Mouse (Mus musculus): Measurements from ENCODE around the gene Parp11.
A peak's percentile ranks its signal among the peaks of the same experiment; 100 is the strongest.

The Parp11 gene

DNA sequence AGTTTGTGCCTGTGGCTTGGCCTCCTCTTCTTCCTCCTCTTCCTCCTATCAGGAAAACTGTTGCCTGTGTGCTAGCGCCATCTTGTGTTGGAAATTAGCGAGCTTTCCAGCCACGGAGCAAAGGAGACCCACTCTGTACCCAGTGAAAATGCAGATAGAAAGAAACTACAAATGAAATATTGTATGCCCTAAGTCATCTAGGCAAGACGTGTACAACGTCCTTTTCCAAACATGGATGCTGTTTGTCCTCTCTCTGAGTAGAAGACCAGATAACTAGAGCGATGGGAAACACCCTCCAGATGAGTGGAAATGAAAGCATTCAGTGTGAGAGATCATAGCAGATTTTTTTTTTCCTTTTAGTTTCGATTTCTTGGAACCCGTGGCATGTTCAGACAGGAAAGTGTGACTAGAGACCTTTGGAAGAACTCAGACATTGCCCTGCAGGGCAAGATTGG, at the start of gene Parp11:
Gene Parp11, plus strand, starts transcription at position 405 of the 455 bp plus-strand sequence.
- peak; percentile 63 to 67 for DNase-seq

DNA sequence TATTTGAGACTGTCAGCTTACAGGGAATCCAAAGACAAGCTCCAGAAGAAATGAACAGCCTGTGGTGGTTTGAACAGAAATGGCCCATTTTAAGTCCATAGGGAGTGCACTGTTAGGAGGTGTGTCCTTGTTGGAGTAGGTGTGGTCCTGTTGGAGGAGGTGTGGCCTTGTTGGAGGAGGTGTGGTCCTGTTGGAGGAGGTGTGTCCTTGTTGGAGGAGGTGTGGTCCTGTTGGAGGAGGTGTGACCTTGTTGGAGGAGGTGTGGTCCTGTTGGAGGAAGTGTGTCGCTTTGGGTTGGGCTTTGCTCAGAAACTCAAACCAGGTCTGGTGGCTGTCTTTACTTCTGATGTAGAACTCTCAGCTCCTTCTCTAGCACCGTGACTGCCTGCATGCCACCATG, 48.6 kb upstream of the Parp11 start:
- peak; percentile 78 to 81 for DNase-seq

DNA sequence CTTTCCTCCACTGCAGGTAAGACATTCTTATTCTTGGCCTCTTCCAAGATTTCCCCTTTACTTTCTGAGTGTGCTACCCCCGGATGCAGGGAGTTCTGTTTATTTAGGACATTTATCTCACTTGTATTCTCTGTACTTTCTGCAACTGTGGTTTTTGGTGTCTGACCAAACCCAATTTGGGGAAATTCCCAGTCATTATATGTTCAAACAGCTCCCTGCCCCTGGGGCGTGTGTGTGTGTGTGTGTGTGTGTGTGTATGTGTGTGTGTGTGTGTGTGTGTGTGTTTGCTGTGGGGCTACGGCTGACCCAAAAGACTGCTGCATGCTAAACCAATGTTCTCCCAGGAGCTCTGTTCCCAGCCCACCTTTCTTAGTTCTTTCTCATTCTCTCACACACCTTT, 45.2 kb upstream of the Parp11 start:
- DNase-seq: peak in 1 of 2 experiments; percentile 9

DNA sequence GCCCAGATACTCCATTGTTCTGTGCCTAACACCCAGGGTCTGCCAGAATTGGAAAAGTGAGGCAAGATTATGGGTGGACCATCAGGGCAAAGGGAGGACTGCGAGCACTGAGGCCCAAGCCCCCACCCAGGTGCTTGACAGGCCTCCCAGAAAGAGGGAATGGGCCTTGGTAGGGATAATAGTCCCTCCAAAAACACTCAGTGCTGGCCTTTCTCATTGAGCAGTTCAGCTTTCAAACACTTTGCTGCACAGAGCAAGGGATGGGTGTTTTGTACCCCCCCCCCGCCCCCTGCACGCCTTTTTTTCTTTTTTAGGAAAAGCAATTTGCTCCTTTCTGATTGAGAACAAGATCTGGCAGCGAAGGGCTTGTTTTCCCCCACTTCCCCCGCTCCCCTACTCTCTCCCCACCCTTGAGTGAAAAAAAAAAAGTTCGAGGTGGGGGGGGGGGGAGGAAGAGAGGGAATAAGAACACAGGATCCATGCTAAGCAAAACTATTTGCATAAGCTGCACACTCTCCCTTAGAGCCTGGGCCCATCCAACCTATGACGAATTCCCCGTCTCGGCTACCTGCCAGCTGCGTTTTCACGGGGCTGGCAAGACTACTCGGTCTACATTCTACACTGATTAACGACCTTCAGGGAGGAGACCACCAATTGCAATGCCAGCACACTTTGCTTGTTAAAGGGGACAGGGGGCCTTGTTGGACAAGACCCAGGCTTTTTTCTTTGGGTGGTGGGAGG, 42.4 kb upstream of the Parp11 start:
- DNase-seq: no peak

DNA sequence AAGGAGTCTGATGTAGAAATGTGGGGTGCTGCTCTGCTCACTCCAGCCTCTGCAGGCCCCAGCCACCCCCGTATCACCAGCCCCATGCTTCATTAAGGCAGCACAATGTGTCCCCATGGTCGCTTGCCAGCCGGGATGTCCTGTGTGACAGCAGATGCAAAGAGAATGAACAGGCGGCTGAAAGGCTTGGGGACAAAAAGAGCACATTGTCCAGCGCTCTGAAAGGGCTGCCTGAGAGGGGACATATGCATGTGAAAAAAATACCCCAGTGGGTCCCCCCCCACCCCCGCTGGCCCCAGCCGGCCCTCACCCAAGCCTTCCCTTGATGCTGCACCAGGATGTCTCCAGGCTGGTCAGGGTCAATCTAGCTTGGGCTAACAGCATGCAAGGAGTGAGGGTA, 41.0 kb upstream of the Parp11 start:
- DNase-seq: no peak

DNA sequence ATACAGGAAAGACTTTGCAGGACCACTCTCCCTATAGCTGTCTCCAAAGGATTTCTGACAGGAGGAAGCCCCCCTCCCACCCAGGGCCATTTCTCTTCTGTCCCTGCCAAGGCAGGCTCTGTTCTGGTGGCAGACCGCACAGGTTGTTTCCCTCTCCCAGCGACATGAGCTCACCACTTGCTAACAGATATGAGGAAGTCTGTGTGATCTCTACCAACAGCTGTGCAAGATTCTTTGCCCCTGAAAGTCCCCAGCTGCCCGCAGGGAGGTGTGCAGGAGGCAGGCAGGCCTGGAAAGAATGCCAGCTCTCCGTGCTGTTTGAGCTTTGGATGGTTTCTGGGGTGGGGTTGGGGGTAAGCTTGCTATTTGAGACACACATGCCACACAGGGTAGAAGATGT, 38.9 kb upstream of the Parp11 start:
- DNase-seq: no peak

DNA sequence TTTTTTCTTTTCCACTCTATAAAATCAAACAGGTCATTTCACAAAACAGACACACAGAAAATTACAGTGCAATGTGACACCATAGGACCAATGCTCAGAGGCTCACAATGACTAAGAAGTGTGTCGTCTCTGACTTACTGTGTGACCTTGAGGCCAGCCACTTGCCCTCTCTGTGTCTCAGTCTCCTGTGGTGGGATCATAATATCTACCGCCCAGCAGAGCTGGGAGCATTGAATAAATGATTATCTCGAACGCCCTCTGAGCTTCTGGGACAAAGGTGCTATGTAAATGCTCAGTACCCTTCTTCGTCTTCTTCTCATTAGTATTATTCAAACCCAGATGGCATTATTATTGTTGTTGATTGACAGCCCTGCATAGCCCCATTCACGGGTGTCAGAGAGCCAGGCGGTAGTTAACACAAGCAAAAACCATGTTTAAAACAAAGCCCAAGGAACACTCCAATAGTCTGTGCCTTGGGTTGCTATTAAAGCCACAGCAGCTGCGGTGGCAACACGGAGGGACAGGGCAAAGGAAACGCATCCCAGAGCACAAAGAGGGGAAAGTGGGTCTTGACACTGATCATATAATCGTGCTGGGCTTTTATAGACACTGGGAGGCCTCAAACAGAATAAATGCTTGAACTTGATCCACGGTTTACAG, 29.0 kb upstream of the Parp11 start:
- no peak for DNase-seq

DNA sequence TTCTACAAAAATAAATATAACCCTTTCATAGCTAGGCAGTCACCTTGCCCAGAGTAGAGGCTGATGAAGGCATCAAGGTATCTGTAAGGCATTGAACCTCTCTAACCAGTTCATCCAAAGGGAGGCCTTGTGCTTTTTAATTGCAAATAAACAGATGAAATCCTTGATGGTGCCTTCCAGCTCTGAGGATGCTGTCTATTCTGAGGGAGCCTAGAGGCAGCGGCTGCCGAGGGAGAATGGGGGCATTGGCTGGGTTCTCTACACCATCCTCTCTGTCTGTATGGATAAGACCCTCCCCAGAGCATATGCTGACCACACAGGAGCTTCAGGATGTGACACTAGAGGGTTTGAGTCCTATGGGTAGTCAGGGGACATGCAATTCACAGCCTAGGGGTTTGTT, 28.3 kb upstream of the Parp11 start:
- DNase-seq: no peak

DNA sequence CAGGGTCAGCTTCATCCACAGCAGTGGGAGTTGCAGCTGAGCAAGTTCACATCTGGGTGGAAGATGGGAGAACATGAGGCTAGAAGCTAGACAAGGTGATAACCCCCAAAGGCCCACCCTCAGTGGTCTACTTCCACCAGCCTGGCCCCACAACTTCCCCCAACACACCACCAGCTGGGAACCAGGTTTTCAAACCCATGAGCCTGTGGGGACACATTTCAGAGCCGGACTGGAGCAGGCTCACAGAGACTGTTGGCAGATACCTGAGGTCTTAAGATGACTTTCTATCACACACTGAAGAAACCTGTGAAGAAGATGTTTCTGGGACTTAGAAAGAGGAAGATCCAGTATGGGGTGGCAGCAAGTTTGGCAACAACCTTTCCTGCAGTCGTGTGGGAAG, 26.5 kb upstream of the Parp11 start:
- no peak for DNase-seq

DNA sequence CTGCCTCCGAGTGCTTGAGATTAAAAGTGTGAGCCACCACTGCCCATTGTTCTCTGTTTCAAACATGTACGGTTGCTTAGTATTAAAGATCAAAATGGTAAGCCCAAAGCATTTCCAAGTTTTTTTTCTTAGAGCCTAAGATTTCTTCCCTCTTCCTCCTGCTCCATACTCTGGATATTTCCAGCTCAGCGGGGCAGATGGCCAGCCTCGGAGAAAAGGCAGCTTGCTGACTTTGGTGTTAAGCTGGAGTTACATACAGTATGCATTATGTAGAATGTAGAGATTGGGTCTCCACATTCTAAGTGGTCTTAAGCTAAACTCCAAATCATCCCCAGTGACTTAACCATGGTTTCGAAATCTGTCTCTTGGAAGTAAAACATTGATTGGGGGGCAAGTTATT, 21.5 kb upstream of the Parp11 start:
- no peak for DNase-seq

DNA sequence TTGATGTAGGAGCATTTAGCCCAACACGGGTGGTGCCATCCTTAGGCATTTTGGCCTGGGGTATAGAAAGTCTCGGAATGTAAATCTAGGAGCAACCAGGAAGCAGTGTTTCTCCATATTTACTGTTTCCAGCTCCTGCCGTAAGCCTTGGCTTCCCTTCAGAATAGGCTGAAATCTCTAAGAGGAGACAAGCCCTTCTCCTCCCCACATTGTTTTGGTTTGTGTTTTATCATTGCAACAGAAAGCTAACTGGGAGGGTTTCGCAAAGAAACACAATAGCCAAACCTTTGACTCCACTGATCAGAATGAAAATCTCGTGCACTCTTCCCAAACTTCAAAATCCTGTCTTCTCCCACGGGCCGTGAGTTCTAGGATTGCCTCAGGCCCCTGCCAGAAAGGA, 15.9 kb upstream of the Parp11 start:
- DNase-seq: no peak

DNA sequence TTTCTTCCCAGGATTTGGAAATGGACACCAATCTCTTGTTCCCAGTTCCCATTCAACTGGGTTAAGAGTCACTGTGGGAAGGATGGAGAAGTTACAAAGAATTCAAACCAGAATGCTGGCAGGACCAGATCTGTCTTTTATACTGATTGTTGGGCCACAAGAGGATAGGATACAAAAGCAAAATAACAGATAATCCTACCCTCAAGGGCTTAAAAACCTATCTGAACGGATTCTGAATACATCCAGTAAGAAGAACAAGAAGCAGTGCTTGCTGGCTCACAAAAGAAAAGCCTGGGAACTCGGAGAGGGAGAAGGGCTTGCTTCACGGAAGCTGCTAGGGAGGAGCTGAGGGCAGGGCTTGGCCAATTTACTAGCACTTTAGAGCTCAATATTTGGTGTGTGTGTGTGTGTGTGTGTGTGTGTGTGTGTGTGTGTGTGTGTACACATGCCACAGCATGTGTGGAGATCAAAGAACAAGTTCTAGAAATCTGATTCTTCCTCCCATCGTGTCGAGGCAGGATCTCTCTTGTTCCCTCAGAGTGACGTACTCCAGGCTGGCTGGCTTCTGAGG, 15.4 kb upstream of the Parp11 start:
- DNase-seq: no peak

DNA sequence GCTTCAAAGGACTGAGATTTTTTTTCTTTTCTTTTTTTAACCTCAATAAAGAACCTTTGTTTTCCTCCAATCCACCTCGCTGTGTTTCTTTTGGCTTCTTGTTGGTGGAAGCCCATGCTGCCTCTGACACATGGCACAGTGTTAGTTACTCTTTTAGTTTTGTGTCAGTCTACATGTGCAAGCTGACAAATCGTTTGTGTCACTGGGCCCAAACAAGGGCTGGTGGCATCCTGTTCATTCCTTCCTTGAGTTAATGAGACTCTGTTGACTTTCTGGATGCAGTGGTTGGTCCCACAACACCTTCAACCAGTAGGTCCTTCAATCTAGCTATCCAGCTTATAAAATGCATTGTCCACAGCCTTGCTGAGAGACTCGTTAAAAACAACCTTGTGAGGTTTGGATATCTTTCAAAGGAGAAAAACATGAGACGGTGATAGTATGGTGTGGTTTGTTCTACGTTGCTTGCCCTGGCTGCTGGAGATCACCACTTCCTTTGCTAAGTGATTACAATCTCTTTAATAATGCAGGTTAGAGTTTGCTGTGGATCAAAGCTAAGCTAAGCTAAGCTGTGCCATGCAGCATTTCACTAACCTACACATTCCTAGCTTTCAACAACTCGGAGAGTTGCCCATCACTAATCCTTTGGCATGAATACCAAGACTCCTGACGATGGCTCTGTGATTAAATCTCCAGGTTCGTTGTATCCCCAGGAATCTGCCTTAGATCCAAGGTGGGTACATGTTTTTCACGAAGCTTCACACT, 12.6 kb upstream of the Parp11 start:
- no peak for DNase-seq

DNA sequence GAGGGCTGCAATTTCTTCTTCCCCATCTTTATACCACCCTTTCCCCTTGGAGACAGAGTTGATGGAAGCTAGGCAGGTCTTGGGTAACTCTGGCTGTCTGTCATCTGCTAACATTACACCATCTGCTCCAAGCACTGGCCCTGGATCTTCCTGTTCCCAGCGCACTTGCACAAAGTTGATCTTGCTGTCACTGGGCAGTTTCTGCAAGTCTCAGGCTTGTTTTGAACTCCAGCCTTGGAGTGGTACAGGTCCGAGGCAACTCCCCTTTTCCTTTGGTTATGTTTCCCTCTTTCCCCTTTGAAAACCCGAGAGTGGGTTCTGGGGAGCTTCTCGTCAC, 12.0 kb upstream of the Parp11 start:
- DNase-seq: no peak

DNA sequence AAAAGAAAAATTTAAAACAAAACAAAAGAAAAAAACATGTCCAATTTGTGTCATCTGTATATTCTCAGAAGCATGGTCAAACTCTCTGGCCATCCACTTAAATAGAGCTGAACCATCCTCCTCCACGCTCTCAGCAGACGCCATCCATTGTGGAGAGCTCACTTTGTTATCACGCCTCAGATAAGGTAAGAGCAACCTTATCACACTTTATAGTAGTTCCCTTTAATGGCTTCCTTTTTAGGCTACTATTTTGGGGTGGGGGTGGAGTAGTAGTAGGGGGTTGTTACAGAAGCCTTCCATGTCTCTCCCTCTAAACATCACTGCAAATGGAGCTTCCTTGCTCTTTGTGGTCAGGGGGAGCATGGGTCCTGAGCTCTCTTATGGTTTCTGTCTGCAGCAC, 7.6 kb upstream of the Parp11 start:
- no peak for DNase-seq

DNA sequence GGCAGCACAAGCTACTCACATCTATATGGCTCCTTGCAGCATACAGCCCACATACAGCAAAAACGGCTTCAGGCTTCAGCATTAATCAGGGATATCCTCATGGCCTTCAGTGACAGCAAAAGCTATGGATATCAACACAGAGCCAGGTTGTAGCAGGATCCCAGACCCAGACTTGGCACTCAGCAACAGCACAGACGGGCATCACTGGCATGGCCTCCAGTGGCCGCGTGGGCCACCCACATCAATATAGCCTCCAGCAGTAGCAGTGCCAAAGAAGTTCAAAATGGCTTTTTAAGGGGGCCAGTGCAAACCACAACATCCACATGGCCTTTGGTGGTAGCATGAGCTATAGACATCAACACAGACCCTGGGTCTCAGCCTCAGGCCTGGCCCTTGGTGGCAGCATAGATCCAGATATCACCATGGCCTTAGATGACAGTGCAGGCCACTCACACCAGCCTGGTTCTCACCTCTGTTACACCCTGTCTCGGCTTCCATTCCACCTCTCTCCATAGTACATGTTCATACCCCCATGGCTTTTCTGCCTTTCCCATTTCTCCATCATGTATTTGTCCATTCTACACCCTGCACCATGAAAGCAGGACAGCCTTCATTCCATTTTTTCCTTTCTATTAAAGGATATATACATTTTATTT, 7.0 kb upstream of the Parp11 start:
- DNase-seq: no peak

DNA sequence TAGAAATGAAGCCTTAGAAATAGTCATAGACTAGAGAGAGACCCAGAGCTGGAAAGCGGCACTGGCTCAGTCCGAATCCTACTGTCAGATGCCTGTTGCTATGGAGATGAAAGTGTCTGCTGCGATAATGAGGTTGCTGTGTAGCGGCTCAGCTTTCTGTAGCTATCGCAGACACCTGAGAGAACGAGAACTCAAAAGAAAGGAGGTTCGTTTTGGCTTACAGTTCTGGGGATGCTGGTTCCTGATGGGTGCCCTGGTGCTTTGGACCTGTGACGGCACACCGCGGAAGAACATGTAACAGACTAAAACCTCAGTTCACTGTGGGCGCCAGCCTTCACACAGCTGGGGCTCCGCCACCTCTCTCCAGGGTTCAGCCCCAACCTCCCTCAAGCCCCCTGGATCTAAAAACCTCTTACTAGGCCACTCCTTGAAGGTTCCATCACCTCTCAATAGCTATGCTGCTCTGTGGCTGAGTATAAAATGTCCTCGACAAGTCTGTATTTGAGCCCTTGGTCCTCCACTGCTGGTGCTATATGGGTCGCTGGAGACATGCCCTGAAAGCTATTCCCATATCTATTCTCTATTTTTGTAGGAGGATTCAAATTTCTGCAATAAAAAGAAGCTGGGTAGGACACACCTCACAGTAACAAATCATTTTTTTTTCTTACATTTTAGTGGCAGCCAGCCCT, 6.1 kb upstream of the Parp11 start:
- DNase-seq: no peak

DNA sequence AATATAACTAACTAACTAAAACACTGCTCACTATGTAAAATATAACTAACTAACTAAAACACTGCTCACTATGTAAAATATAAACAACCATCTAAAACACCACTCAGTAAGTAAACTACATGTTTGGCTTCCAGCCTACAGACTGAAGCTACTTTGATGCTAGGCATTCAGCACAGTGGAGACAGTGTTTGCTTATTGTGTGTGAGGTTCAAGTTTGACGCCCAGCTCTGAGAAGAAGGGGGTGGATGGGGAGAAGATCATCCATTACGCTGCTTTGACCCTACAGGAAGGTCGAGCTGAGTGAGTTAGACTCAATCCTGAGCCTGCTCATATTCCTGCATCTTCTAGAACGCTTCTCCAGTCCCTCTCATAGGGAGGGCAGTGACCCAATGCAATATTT, 4.1 kb upstream of the Parp11 start:
- no peak for DNase-seq

DNA sequence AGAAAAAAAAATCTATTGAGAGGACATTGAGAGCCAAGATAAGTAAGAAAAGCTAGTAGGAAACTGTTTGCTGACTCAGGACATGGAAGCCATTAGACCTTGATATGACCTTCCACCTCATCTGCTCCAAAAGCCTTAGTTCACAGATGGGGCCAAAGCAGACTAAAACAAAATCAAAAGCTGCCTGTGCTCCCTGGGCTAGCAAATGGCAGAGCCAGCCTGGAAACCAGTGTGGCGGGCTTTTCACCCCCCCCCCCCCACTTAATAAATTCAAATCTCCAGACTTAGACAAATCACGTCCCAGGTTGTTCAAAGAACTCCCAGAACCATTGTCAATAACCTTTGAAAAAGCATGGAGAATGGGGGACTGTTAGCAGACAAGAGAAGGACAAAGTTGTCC, 2.7 kb upstream of the Parp11 start:
- DNase-seq: no peak

DNA sequence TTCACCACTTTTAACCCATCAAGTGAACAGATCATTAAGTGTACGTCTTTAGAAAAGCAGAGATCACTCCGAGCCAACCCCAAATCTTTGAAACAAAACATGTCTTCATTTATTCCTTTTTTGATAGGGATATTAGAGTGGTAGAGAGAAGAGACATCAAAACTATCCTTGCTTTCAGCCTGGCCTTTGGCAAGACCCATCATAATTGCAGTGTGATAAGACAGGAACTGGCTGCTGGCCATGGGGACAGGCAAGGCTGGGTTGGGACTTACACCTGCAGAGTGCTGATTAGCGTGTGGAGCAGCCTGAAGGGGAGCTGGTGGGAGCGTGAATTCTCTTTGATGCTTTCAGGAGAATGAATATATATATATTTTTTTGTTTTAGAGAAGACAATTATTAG, 2.2 kb upstream of the Parp11 start:
- no peak for DNase-seq

DNA sequence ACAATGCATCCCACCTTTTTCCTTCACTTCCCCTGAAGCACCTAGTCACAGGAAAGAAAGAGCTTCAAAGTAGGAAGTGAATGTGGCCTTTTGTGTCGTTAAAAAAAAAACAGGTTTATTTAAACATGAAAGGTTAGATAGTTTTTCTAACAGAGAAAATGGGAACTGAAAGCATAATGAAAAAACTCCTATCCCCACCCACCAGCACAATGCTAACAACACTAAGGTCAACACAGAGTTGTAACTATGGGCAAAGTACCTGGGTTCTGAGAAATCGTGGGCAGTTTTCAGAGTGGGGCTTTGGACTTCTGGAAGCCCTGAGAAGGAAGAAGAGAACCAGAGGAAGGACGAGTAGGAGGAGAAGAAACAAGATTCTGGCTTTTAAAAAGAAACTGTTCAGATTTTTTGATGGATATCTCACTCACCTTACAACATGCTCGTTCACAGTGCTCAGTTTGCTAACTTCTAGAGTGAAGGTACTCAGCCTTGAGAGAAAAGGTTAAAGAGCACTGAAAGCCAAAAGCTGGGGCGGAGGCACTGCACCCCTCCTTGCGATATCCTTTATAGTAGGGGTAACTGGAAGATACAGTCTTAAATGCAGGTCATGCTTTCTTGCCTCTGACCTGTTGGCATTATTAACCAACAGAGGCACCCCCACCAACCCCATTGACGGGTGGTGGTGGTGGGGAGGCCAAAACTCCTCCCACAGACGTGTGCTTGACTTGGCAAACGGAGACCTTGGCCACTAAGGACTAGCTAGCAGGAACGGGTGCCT, 1.2 kb downstream of the Parp11 start:
- DNase-seq: peak; percentile 70 to 74

DNA sequence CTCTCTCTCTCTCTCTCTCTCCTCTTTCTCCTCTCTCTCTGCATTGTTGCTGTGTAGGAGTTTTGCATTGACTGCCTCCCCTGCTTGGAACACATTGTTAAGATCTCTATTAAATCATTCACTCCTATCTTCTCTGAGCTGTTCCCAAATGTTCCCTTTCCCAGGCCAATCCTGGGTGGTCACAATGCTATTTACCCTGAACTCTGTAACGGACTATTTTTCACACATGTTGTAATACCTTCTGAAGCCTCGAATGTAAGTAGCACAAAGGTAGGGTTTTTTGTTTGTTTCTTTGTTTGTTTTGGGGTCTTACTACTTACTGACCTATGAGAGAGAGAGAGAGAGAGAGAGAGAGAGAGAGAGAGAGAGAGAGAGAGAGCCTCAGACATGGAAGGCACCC, 2.2 kb downstream of the Parp11 start:
- DNase-seq: no peak
